33 mouse cellular contexts compared by ENCODE assay signal in genomic region chr13:56516816-56517215, GRCm38 (mm10). TPM values are rescaled to one million over a fixed set of nuclear protein-coding genes. Genes with fewer than 3 reads are reported as not detected.
"Had no signal": no experiment of that assay in that cellular context is flagged by ENCODE, and none has a peak within 500 bp of the region (broad histone marks: within the 10 kb centered on the region; RNA-seq: fewer than 3 reads in every experiment).

No protein-coding gene starts in this region.

- H3K4me2 ChIP-seq: liver, embryonic 13.5 days; midbrain, embryonic 12.5 days; neural tube, embryonic 12.5 days; neural tube, embryonic 15.5 days had no signal

- ATAC-seq: intestine, postnatal 0 days had no signal

- H3K27me3 ChIP-seq: liver, embryonic 13.5 days; midbrain, embryonic 12.5 days; neural tube, embryonic 12.5 days; neural tube, embryonic 15.5 days had no signal

- H3K27ac ChIP-seq: kidney, postnatal 0 days; layer of hippocampus, adult 2 months; left cerebral cortex, adult 2 months; liver, embryonic 13.5 days; midbrain, embryonic 12.5 days; neural tube, embryonic 12.5 days; neural tube, embryonic 15.5 days; stomach, postnatal 0 days had no signal

- DNase-seq: kidney, adult 2 months; kidney, postnatal 25 days; layer of hippocampus, postnatal 36 days; left cerebral cortex, postnatal 4 days; liver, embryonic 13.5 days; lung, adult 2 months; lung, postnatal 14 days; lung, postnatal 4 days; right cerebral cortex, adult 18-20 months; right cerebral cortex, postnatal 14 days; right cerebral cortex, postnatal 4 days; thymus, adult 18-20 months; thymus, postnatal 36 days had no signal

- H3K36me3 ChIP-seq: liver, embryonic 13.5 days; midbrain, embryonic 12.5 days; neural tube, embryonic 12.5 days; neural tube, embryonic 15.5 days had no signal

- H3K4me3 ChIP-seq: layer of hippocampus, adult 2 months; left cerebral cortex, adult 2 months; liver, embryonic 13.5 days; midbrain, embryonic 12.5 days; neural tube, embryonic 12.5 days; neural tube, embryonic 15.5 days had no signal

- H3K9ac ChIP-seq: liver, embryonic 13.5 days; midbrain, embryonic 12.5 days; neural tube, embryonic 12.5 days; neural tube, embryonic 15.5 days had no signal

- H3K9me3 ChIP-seq: liver, embryonic 13.5 days; midbrain, embryonic 12.5 days; neural tube, embryonic 12.5 days; neural tube, embryonic 15.5 days had no signal

- H3K4me1 ChIP-seq: liver, embryonic 13.5 days; neural tube, embryonic 12.5 days; neural tube, embryonic 15.5 days had no signal

RNA-seq across cellular contexts. Expression of gene Fbxl21, which starts 5.5 kb away (rescaled TPM):
- total RNA-seq: megakaryocyte-erythroid progenitor cell, adult 5-6 weeks had no signal

RNA-seq across cellular contexts. Expression of gene Lect2, which starts 31.5 kb away (rescaled TPM):
- total RNA-seq: layer of hippocampus, adult 2 months; layer of hippocampus, postnatal 10 days; layer of hippocampus, postnatal 36 days; left cerebral cortex, adult 2 months; left cerebral cortex, postnatal 10 days; left cerebral cortex, postnatal 4 days; megakaryocyte progenitor cell, adult 5-6 weeks; megakaryocyte-erythroid progenitor cell, adult 5-6 weeks had no signal
- polyA plus RNA-seq: limb, embryonic 14.5 days; lung, adult 2 months; lung, embryonic 16.5 days; midbrain, embryonic 12.5 days; neural tube, embryonic 12.5 days; neural tube, embryonic 15.5 days; stomach, embryonic 14.5 days; urinary bladder, adult 2 months had no signal

RNA-seq across cellular contexts. Expression of gene Il9, which starts 34.8 kb away (rescaled TPM):
- total RNA-seq: layer of hippocampus, adult 2 months; layer of hippocampus, postnatal 10 days; layer of hippocampus, postnatal 36 days; left cerebral cortex, adult 2 months; left cerebral cortex, postnatal 10 days; left cerebral cortex, postnatal 4 days; liver, adult 2 months; megakaryocyte progenitor cell, adult 5-6 weeks; megakaryocyte-erythroid progenitor cell, adult 5-6 weeks had no signal
- polyA plus RNA-seq: intestine, postnatal 0 days; kidney, adult 2 months; kidney, embryonic 14.5 days; kidney, postnatal 0 days; large intestine, adult 2 months; limb, embryonic 14.5 days; liver, adult 2 months; liver, embryonic 13.5 days; liver, embryonic 16.5 days; lung, adult 2 months; lung, embryonic 16.5 days; midbrain, embryonic 12.5 days; neural tube, embryonic 12.5 days; neural tube, embryonic 15.5 days; stomach, embryonic 14.5 days; stomach, postnatal 0 days; urinary bladder, adult 2 months had no signal
